Mouse (Mus musculus) gastrocnemius, postnatal 25 days (tissue): ENCODE results near the gene H2-Eb2. TPM values are rescaled to one million over a fixed set of nuclear protein-coding genes. Genes with fewer than 3 reads are reported as not detected.

Experiments used
- DNase-seq: peaks from one replicate; pipeline ENCODE4 v3.0.0; 2022
- total RNA-seq, 2 experiments: library from RNA; stranded (reverse); gene quantifications; 1 replicate in 1 of 2; 2 replicates in 1 of 2; pipeline ENCODE4 v1.2.3; 2021

The H2-Eb2 gene
- total RNA-seq, 2 experiments from 2014 or later, result not detected

DNA sequence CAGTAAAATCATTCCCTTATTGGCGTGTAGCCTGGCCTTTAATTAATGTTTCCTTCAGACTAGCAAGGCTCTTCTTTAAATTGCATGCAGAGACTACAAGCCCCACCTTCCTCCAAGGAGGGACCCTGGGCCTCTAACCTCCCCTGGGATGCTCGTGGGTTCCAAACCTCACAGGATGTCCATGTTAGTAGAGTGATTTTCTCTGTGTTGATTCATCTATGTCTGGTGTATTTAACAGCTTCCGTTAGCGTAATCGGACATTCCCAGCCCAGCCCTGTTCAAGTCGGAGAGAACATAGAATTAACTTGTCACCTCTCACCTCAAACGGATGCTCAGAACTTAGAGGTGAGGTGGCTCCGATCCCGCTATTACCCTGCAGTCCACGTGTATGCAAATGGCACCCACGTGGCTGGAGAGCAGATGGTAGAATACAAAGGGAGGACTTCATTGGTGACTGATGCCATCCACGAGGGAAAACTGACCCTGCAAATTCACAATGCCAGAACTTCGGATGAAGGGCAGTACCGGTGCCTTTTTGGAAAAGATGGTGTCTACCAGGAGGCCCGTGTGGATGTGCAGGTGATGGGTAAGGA lies 37.6 kb downstream of the H2-Eb2 start:
- DNase-seq, result no peak

DNA sequence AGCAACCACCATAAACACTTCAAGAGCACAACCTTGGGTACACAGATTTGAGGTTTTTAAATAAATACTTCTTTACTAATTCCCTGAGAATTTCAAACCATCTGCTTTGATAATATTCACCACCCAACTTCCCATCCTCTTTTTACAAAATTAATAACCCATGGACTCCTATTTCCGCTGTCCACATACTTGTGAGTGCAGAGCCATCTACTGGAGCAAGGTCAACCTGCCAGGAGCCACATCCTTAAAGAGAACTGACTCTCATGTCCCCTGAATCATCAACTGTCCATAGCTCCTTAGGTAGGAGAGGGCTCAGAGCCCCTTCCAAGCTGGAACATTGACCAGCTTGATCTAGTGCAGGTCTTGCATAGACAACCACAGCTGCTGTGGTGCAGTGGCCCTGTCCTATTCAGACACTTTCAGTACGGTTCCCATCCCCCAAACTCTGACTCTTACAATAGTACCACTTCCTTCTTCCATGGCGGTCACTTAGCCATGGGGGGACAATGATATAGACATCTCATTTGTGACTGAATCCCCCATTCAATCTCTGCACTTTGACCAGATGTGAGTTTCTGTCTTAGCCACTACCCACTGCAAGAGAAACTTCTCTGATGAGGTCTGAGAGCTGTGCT lies 38.3 kb downstream of the H2-Eb2 start:
- DNase-seq, result no peak

DNA sequence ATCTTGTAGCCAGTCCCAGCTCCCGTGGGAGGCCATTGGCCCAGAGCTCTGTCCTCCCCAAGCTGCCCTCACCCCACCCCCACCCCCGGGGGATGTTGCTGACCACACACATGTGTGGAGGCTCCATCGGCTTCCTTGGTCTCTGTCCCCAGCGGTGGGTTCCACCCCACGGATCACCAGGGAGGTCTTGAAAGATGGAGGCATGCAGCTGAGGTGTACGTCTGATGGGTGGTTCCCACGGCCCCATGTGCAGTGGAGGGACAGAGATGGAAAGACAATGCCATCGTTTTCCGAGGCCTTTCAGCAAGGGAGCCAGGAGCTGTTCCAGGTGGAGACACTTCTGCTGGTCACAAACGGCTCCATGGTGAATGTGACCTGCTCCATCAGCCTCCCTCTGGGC lies 39.6 kb downstream of the H2-Eb2 start:
- no peak for DNase-seq

DNA sequence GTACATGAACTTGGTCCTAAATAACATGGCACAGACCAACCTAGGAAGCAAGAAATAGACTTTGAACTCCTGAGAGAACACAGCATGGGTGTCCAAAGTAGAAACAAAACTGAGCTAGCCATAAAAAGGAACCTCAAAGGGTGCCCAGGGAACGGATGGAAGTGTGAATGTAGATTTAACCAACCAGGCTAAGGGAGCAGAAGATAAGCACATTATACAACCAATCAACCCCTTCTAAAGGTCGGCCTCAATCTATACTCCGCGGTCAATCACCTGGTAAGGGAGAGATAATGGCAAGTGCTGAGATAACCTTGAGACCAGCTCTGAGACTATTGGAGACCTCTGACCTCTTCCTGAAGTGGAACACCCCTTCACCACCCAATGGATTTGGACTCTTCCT lies 45.1 kb downstream of the H2-Eb2 start:
- DNase-seq, result no peak

DNA sequence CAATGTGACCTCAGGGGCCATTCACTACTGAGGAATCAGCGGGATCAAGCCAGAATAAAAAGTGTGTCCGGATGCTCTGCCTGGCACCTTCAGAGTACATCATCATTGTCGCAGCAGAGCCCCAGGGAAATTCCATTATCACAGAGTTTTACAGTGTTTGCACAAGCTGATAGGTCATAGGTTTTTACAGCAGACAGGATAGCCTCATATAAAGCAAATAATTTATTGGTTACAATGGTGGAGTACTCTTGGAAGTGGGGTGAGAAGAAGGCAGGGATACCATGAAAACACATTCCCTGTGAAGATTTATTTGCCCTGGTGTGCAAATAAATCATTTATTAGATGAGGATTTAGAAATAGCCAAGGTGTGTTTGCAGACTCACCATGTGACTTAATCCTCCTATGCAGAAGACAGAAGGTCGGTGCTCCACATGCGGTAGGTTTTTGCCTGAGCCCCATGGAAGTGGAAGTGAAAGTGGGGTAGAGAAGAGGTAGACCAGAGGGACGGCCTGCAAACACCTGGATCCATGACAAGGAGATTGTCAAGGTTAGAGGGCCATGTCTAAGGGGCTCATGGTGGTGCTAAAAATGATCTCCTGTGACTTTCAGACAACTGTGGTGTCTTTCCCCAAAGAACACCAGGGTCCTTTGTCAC lies 47.7 kb downstream of the H2-Eb2 start:
- DNase-seq, result no peak

DNA sequence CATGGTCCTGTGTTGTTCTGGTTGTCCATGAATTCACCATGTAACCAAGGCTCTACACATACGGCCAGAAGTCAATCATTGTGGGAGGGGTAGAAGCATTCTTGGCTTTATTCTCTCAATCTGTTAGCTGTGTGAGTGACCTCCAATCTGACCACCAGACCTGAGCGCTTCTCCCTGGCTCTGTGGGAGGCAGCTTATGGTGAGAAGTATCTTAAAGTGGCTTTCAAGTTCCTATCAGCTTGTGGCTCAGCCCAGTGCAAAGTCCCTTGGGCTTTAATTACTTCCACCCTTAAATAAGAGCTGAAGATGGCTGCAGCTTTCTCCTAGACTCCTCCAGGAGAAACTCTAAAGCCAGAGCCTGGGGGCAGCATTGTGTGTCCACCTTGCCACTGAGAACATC lies 51.4 kb downstream of the H2-Eb2 start, which contains the start of gene Btnl1:
TSS of gene Btnl1 (plus strand) at position 286 of the 400 bp plus-strand sequence.
- no peak for DNase-seq

DNA sequence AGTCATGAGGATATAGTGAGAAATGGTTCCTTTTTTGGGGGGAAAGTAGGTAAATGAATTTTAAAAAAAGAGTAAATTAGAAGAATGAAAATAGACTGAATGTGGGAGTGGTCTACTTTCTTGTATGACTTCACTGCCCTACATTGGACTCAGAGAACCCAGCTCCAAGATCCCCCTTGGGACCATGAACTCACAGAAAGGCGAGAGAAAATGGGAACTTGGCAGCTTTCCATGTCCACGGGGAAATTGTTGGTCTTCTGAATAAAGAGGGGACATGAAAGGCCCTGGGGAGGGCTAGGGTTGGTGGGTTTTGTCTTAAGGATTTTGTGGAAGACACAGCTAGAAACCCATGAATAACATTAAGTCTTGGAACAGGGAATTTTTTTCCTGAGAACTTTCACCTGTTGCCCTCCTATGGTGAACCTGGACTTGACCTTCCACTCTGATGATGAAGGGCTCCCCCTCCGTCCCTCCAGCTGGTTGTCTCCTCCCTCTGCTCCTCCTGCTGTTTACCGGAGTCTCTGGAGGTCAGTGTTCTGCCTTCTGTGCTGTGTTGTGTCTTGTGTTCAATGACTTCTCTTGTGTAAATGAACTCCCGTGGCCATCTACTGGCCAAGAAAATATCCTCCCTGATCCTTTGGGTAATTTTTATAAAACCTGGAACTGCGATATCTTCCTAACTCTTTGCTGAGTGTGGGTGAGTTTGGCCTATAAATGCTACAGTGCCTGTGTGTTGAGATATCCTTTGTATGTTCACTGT lies 52.2 kb downstream of the H2-Eb2 start:
- DNase-seq, result no peak

DNA sequence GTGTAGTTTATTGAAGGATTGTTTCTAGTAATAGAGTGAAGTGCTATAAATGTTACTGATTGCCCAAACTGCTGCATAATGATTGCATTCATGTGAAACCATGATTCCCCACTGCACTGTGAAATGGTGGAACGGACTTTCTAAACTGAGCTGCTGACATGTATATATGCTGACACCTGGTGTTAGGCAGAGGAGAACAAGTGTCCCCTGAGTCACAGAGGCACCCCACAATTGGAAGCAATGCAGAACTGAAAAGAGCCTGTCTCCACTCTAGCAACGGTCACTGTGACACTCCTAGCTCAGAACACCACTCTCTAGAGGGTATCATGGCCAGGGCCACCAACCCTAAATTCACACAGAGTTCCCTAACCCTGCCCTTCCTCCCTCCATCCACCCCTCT lies 53.3 kb downstream of the H2-Eb2 start:
- DNase-seq, result no peak

DNA sequence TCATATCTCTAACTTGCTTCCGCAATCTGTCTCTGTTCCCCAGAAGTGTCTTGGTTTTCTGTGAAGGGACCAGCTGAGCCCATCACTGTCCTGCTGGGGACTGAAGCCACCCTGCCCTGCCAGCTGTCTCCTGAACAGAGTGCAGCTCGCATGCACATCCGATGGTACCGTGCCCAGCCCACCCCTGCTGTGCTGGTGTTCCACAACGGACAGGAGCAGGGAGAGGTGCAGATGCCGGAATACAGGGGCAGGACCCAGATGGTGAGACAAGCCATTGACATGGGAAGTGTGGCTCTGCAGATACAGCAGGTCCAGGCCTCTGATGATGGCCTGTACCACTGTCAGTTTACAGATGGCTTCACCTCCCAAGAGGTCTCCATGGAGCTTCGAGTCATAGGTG lies 54.0 kb downstream of the H2-Eb2 start:
- DNase-seq, result no peak

DNA sequence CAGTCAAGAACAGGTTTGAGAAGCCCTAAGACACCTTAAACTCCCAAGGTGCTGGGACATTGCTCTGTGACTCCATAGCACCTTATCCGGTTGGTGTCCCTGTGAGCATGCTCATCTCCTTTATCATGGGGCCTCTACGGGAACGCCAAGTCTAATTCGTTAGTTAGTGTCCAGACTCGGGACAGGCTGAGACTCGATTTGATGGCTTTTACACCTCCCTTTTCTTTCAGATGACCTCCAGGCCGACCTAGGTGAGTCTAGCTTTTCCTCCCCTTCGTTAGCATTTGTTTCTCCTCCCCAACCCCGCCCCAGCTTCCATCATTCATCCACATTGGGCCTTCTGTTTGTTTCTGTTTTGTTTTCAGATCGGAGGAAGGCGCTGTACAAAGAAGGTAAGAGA lies 56.4 kb downstream of the H2-Eb2 start:
- DNase-seq, result no peak

DNA sequence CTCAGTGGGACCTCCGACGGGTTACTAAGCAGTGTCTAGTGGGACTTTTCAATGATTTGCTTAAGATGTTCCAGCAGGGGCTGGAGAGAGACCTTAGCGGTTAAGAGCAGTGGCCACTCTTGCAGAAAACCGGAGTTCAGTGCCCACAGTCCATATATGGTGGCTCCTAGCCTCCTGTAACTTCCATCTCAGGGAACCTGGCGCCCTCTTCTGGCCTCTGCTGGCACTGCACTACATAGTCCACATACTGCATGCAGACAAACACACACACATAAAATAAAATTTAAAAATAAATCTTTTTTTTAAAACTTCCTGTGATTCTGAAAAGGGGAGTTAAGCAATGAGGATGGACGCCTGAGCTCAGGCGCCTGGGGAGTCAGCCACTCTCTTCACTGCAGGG lies 57.7 kb downstream of the H2-Eb2 start:
- DNase-seq, result no peak

DNA sequence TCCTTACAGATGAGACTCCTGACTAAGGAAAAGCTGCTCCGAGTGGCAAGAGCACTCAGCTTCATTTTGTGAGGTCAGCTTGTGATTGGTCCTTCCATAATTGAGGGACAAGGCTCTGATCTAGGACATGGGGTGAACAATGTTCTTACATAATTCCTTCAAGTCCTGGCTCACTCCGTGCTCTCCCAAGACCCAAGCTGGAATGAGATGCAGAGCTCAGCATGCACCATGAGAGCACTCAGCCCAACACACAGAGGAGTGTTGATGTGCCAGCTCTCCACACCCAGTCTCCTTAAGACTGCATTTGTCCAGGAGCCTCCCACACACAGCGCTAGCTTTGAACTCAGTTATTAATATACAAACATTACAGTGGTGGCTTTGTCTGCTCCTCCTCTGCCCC lies 59.2 kb downstream of the H2-Eb2 start:
- DNase-seq, result no peak

DNA sequence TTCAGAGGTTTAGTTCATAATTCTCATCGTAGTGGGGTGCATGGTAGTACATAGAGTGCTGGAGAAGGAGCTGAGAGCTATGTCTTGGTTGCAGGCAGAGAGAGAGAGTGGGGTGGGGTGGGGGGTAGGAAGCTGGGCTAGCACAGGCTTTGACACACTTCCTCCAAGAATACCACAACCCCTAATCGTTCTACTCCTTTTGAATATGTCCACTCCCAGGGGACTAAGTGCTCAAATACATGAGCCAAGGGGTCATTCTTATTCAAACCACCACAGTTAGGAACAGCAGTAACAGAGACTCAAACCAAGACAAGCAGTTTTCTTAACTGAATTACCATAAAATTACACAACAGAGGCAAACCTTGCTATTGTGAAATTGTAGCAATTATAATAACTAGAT lies 61.2 kb downstream of the H2-Eb2 start:
- no peak for DNase-seq

DNA sequence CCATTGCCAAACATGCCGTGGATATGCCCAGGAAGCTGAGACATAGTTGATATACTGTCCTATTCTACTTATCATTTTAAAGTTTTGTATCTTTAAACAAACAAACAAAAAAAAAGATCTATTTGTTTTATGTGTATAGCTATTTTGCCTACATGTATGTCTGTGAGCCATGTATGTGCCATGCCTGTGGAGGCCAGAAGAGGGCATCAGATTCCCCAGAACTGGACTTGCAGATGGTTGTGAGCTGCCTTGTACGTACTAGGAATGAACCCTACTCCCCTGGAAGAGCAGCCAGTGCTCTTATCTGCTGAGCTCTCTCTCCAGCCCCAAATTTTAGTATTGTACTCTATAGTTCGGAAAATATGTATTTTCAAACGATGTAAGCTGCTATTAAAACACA lies 63.0 kb downstream of the H2-Eb2 start:
- DNase-seq, result no peak

Other genes starting within 250 kb of the H2-Eb2 start
- not detected for gene H2-Oa, start 233.3 kb upstream of the H2-Eb2 start, total RNA-seq
- gene H2-DMa, start 206.1 kb upstream of the H2-Eb2 start, total RNA-seq, result 1 to 10 TPM; 2.8 to 3.1 TPM
- gene Brd2, start 203.0 kb upstream of the H2-Eb2 start, total RNA-seq, result 10 to 100 TPM; 66.7 to 69.1 TPM
- gene H2-DMb2, start 182.4 kb upstream of the H2-Eb2 start, total RNA-seq, result under 1 TPM; 0.28 to 0.67 TPM
- gene H2-DMb1, start 172.6 kb upstream of the H2-Eb2 start, total RNA-seq, result 1 to 10 TPM in 1 of 2 experiments, under 1 TPM in 1; 0.43 to 1.2 TPM
- gene Tap1, start 138.1 kb upstream of the H2-Eb2 start, total RNA-seq, result 1 to 10 TPM; 1.4 to 1.5 TPM
- gene Psmb9, start 137.9 kb upstream of the H2-Eb2 start, total RNA-seq, result 1 to 10 TPM; 1.3 to 3.1 TPM
- gene Psmb8, start 127.9 kb upstream of the H2-Eb2 start, total RNA-seq, result 1 to 10 TPM; 2.9 to 4.8 TPM
- gene Tap2, start 122.1 kb upstream of the H2-Eb2 start, total RNA-seq, result 1 to 10 TPM; 4.3 to 5.1 TPM
- under 1 TPM in 1 of 2 experiments, not detected in 1; 0.13 TPM for gene H2-Ob, start 86.8 kb upstream of the H2-Eb2 start, total RNA-seq
- gene H2-Ab1, start 68.0 kb upstream of the H2-Eb2 start, total RNA-seq, result 1 to 10 TPM; 2.7 to 3.3 TPM
- gene H2-Aa, start 37.8 kb upstream of the H2-Eb2 start, total RNA-seq, result 1 to 10 TPM; 4.4 to 4.5 TPM
- 1 to 10 TPM; 3.9 to 5.5 TPM for gene H2-Eb1, start 19.8 kb upstream of the H2-Eb2 start, total RNA-seq
- gene Btnl2, start 29.2 kb downstream of the H2-Eb2 start, total RNA-seq, result under 1 TPM; 0.31 to 0.43 TPM
- gene Btnl1, start 51.5 kb downstream of the H2-Eb2 start, total RNA-seq, result not detected
- gene BC051142, start 73.2 kb downstream of the H2-Eb2 start, total RNA-seq, result not detected
- gene Btnl4, start 151.7 kb downstream of the H2-Eb2 start, total RNA-seq, result not detected
- not detected for gene Btnl6, start 191.7 kb downstream of the H2-Eb2 start, total RNA-seq
- gene Notch4, start 238.6 kb downstream of the H2-Eb2 start, total RNA-seq, result 10 to 100 TPM; 11.3 to 12.4 TPM